Mouse (Mus musculus) forebrain, embryonic 11.5 days (tissue): ENCODE results near the gene Prdm8. TPM values are rescaled to one million over a fixed set of nuclear protein-coding genes. Genes with fewer than 3 reads are reported as not detected.

Experiments used
- ATAC-seq: fragments of 200-750 bp; cut with Nextera tagmentation; replicated peaks from 2 replicates; pipeline ENCODE4 v1.8.0; 2017; ENCODE audit warnings: moderate TSS enrichment; ENCODE audit not compliant: low FRiP score
- DNase-seq: peaks from one replicate; pipeline ENCODE4 v3.0.0-alpha.2; 2017; ENCODE audit warnings: low spot score
- H3K27ac ChIP-seq: fragments of 300-500 bp; sonication (generic); 2 replicates; pipeline ENCODE4 v1.5.1; 2014; ENCODE audit warnings: low read depth, low read length
- H3K27me3 ChIP-seq: fragments of 300-500 bp; sonication (generic); 2 replicates; pipeline ENCODE4 v1.6.1; 2014; ENCODE audit warnings: mild to moderate bottlenecking, low read length, mixed read lengths; ENCODE audit not compliant: control insufficient read depth, insufficient read depth
- H3K36me3 ChIP-seq: fragments of 300-500 bp; sonication (generic); 2 replicates; pipeline ENCODE4 v1.6.1; 2014; ENCODE audit warnings: mild to moderate bottlenecking, low read length, moderate library complexity, mixed read lengths; ENCODE audit not compliant: control insufficient read depth, insufficient read depth
- H3K4me1 ChIP-seq: fragments of 300-500 bp; sonication (generic); replicated peaks from 2 replicates; pipeline ENCODE4 v1.6.1; 2014; ENCODE audit warnings: low read length, mixed read lengths; ENCODE audit not compliant: control insufficient read depth, insufficient read depth
- H3K4me2 ChIP-seq: fragments of 300-500 bp; sonication (generic); 2 replicates; pipeline ENCODE4 v1.6.1; 2014; ENCODE audit warnings: low read depth, mild to moderate bottlenecking, low read length, moderate library complexity, mixed read lengths; ENCODE audit not compliant: severe bottlenecking
- H3K4me3 ChIP-seq: fragments of 300-500 bp; sonication (generic); 2 replicates; pipeline ENCODE4 v1.5.1; 2014; ENCODE audit warnings: low read depth, low read length
- H3K9ac ChIP-seq: fragments of 300-500 bp; sonication (generic); 2 replicates; pipeline ENCODE4 v1.6.1; 2014; ENCODE audit warnings: low read length
- H3K9me3 ChIP-seq: fragments of 300-500 bp; sonication (generic); 2 replicates; pipeline ENCODE4 v1.6.1; 2016; ENCODE audit warnings: low read length, mixed read lengths; ENCODE audit not compliant: control insufficient read depth
- WGBS: fragments of 180-500 bp; shearing (Covaris S2); extraction: QIAGEN DNeasy Blood & Tissue Kit; methylation state at CpG from one replicate; pipeline ENCODE4 v1.1.7; 2014; 5-methylcytosine and 5-hydroxymethylcytosine counted together
- polyA plus RNA-seq: library from polyadenylated mRNA; unstranded; fragments of >200 nt; fragmentation: Nextera tagmentation; extraction: Ambion mirVana; gene quantifications from 2 replicates; pipeline ENCODE4 v1.2.1, GENCODE M21; 2014

Prdm8 gene
- polyA plus RNA-seq, 1 experiment from 2014 or later, result 0.96 TPM

- no peak overlapping the region for H3K4me3 ChIP-seq
- ATAC-seq (no peak), DNase-seq (no peak)
- H3K36me3 ChIP-seq, result no peaks in the 10 kb centered on the region
- no peaks in the 10 kb centered on the region for H3K4me1 ChIP-seq
- H3K9me3 ChIP-seq, result no peaks in the 10 kb centered on the region; the same call in 1 of the 2 replicates
- no peak overlapping the region for H3K4me2 ChIP-seq
- no peak overlapping the region for H3K9ac ChIP-seq
- peaks cover 36% of the 10 kb centered on the region for H3K27me3 ChIP-seq
- no peak overlapping the region for H3K27ac ChIP-seq
- WGBS, result 21% methylated on average over 4 of the region's 4 CpGs
These were observed 25.4 kb downstream of the Prdm8 start for GRCm38 (mm10) chr5:98192295-98192983.

- H3K9me3 ChIP-seq, result no peaks in the 10 kb centered on the region; the same call in 1 of the 2 replicates
- H3K9ac ChIP-seq, result no peak overlapping the region
- H3K36me3 ChIP-seq, result no peaks in the 10 kb centered on the region
- H3K4me1 ChIP-seq, result no peaks in the 10 kb centered on the region
- 89% methylated on average over 1 of the region's 1 CpGs for WGBS
- no peak overlapping the region for H3K4me3 ChIP-seq
- no peak overlapping the region for H3K4me2 ChIP-seq
- ATAC-seq (no peak), DNase-seq (no peak)
- peaks cover 14% of the 10 kb centered on the region for H3K27me3 ChIP-seq
- H3K27ac ChIP-seq, result no peak overlapping the region
These were observed 28.0 kb downstream of the Prdm8 start for GRCm38 (mm10) chr5:98194959-98195358.

- Histone ChIP-seq H3K9me3 (no peaks in the 10 kb centered on the region; the same call in 1 of the 2 replicates), H3K4me1 (no peaks in the 10 kb centered on the region), H3K4me3 (no peak overlapping the region), H3K36me3 (no peaks in the 10 kb centered on the region), H3K9ac (no peak overlapping the region), H3K4me2 (no peak overlapping the region), H3K27ac (no peak overlapping the region), H3K27me3 (no peaks in the 10 kb centered on the region)
- 62% methylated on average over 7 of the region's 7 CpGs for WGBS
- DNase-seq (no peak), ATAC-seq (0 out of 2 replicates have a peak, but pooled peaks have one; percentile 33)
These were observed 31.6 kb downstream of the Prdm8 start for GRCm38 (mm10) chr5:98198412-98199218.

DNA sequence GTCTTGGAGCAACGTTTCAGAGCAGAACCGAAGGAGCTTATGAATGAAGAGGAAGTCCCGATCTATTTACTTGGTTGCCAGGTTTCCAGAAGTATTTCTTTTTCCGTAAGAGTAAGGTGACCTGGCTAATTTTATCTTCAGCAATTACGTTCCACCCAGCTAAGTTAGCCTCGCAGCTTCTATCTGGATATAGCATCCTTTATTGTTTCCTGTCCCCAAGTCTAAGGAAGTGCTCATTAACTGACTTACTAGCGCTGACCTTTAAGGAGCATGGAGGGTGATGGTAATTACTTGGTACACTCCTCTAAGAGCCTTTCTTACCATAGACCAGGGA, 32.2 kb downstream of the Prdm8 start:
- H3K9me3 ChIP-seq, result no peaks in the 10 kb centered on the region; the same call in 1 of the 2 replicates
- no peak overlapping the region for H3K4me2 ChIP-seq
- ATAC-seq (no peak), DNase-seq (no peak)
- H3K36me3 ChIP-seq, result no peaks in the 10 kb centered on the region
- H3K27ac ChIP-seq, result no peak overlapping the region
- H3K9ac ChIP-seq, result no peak overlapping the region
- H3K27me3 ChIP-seq, result no peaks in the 10 kb centered on the region
- no peak overlapping the region for H3K4me3 ChIP-seq
- 50% methylated on average over 7 of the region's 7 CpGs for WGBS
- H3K4me1 ChIP-seq, result no peaks in the 10 kb centered on the region

DNA sequence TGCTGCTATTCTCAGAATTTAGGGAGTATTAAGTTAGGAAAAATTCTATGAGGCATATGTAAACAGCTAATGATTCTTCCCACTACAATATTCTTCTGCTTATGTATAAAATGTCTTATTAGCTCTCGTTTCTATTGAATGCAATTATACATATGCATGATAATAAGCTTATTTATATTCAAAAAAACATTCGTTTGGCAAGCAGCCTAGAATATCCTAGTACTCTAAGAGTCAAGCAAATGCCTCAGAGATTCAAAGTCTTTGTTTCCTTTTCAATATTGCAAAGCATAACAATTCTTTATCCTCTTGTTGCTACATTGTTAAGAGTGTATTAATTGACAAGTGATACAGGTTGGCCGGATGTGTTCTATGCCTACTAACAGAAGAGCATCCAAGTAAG, 34.6 kb downstream of the Prdm8 start:
- ATAC-seq (no peak), DNase-seq (no peak)
- 86% methylated on average over 3 of the region's 3 CpGs for WGBS
- Histone ChIP-seq H3K9me3 (no peaks in the 10 kb centered on the region), H3K36me3 (no peaks in the 10 kb centered on the region), H3K27ac (no peak overlapping the region), H3K4me3 (no peak overlapping the region), H3K9ac (no peak overlapping the region), H3K27me3 (no peaks in the 10 kb centered on the region), H3K4me1 (no peaks in the 10 kb centered on the region), H3K4me2 (no peak overlapping the region)

GRCm38 (mm10) chr5:98202996-98203395, 36.0 kb downstream of the Prdm8 start:
- H3K4me1 ChIP-seq, result no peaks in the 10 kb centered on the region
- H3K27ac ChIP-seq, result no peak overlapping the region
- WGBS, result 73% methylated on average over 4 of the region's 4 CpGs
- H3K4me3 ChIP-seq, result no peak overlapping the region
- H3K36me3 ChIP-seq, result no peaks in the 10 kb centered on the region
- H3K9me3 ChIP-seq, result no peaks in the 10 kb centered on the region
- ATAC-seq (no peak), DNase-seq (no peak)
- no peak overlapping the region for H3K4me2 ChIP-seq
- H3K27me3 ChIP-seq, result no peaks in the 10 kb centered on the region
- H3K9ac ChIP-seq, result no peak overlapping the region

- Histone ChIP-seq H3K9me3 (no peaks in the 10 kb centered on the region), H3K4me3 (no peak overlapping the region), H3K4me2 (no peak overlapping the region), H3K27me3 (no peaks in the 10 kb centered on the region), H3K4me1 (no peaks in the 10 kb centered on the region), H3K27ac (no peak overlapping the region), H3K9ac (no peak overlapping the region), H3K36me3 (no peaks in the 10 kb centered on the region)
- DNase-seq (no peak), ATAC-seq (no peak)
- WGBS, result 75% methylated on average over 4 of the region's 4 CpGs
These were observed 45.5 kb downstream of the Prdm8 start for GRCm38 (mm10) chr5:98212501-98212900.

DNA sequence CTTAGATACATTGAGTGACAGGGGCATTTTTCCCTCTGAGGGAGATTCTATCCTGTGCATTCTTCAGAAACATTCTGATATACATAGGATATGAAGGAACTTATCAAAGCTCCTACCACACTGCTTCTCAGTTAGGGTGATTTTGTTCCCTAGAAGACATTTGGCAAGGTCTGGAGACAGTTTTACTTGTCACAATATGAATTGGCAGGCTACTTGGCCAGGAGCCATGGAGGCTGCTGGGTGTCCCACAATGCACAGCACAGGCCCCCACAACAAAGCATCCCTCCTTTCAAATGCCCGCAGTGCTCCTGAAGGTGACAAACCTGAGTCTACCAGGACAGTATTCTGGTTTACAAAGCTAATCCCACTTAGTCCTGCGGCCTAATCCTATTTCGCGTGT, 55.0 kb downstream of the Prdm8 start:
- H3K4me1 ChIP-seq, result no peaks in the 10 kb centered on the region
- H3K27ac ChIP-seq, result no peak overlapping the region
- no peak overlapping the region for H3K4me2 ChIP-seq
- H3K36me3 ChIP-seq, result no peaks in the 10 kb centered on the region
- no peaks in the 10 kb centered on the region for H3K27me3 ChIP-seq
- H3K4me3 ChIP-seq, result no peak overlapping the region
- DNase-seq (no peak), ATAC-seq (no peak)
- WGBS, result 66% methylated on average over 4 of the region's 4 CpGs
- H3K9ac ChIP-seq, result no peak overlapping the region
- no peaks in the 10 kb centered on the region for H3K9me3 ChIP-seq
